Mouse (Mus musculus) C2C12 (cell line): ENCODE measurements around the gene Pagr1b. TPM values are rescaled to one million over a fixed set of nuclear protein-coding genes. Genes with fewer than 3 reads are reported as not detected.
A peak's percentile ranks its signal among the peaks of the same experiment; 100 is the strongest.

Experiments used
- H3K27me3 ChIP-seq: one replicate; pipeline ENCODE4 v1.6.1; 2011; ENCODE audit not compliant: control insufficient read depth, insufficient read depth, insufficient read length
- H3K36me3 ChIP-seq: one replicate; pipeline ENCODE4 v1.6.1; 2011; ENCODE audit not compliant: control insufficient read depth, insufficient read depth
- H3K4me3 ChIP-seq: one replicate; pipeline ENCODE4 v1.5.1; 2011; ENCODE audit warnings: mild to moderate bottlenecking, control low read depth; ENCODE audit not compliant: poor library complexity, insufficient read depth, severe bottlenecking
- H3K79me2 ChIP-seq: one replicate; pipeline ENCODE4 v1.6.1; 2011; ENCODE audit not compliant: control insufficient read depth, insufficient read depth
- H3K79me3 ChIP-seq: one replicate; pipeline ENCODE4 v1.6.1; 2011; ENCODE audit warnings: low read depth, control low read depth
- H3ac ChIP-seq: one replicate; pipeline ENCODE3; 2011; ENCODE audit warnings: low read depth; ENCODE audit not compliant: control insufficient read depth, insufficient read length
- CEBPB ChIP-seq: IDR thresholded peaks from one replicate; pipeline ENCODE4 v1.6.1; 2011; ENCODE audit warnings: low read depth, mild to moderate bottlenecking, control low read depth, moderate library complexity
- CTCF ChIP-seq: IDR thresholded peaks from one replicate; pipeline ENCODE4 v1.5.1; 2011; ENCODE audit not compliant: control insufficient read depth, insufficient read depth, insufficient read length
- FOSL1 ChIP-seq: IDR thresholded peaks from one replicate; pipeline ENCODE4 v1.8.0; 2011; ENCODE audit warnings: mild to moderate bottlenecking, low read length; ENCODE audit not compliant: poor library complexity, insufficient read depth, severe bottlenecking
- MAX ChIP-seq: IDR thresholded peaks from one replicate; pipeline ENCODE4 v1.6.1; 2011; ENCODE audit warnings: mild to moderate bottlenecking, control low read depth
- MYOD1 ChIP-seq: IDR thresholded peaks from one replicate; pipeline ENCODE4 v1.6.1; 2011; ENCODE audit warnings: low read depth; ENCODE audit not compliant: control insufficient read depth, insufficient read length
- MYOG ChIP-seq: IDR thresholded peaks from one replicate; pipeline ENCODE4 v1.6.1; 2011; ENCODE audit not compliant: control insufficient read depth, insufficient read length; ENCODE audit errors: extremely low read depth
- USF1 ChIP-seq: IDR thresholded peaks from one replicate; pipeline ENCODE4 v1.6.1; 2011; ENCODE audit warnings: low read depth, mild to moderate bottlenecking, control low read depth, moderate library complexity
- polyA plus RNA-seq: library from polyadenylated mRNA; unstranded; fragments of >200 nt; fragmentation: generic; extraction: Trizol; gene quantifications from one replicate; pipeline ENCODE4 v1.2.1, GENCODE M21; 2012; ENCODE audit warnings: missing spikeins

Pagr1b gene
- polyA plus RNA-seq, 1 experiment, result 1.2 TPM

GRCm38 (mm10) chr7:127027885-127028284 lies 11.6 kb upstream of the Pagr1b start:
- no peak for TF ChIP-seq CEBPB
- TF ChIP-seq USF1, result no peak
- no peak for TF ChIP-seq FOSL1
- TF ChIP-seq MYOG, result no peak
- TF ChIP-seq MYOD1, result no peak
- no peak for TF ChIP-seq MAX
- Histone ChIP-seq H3ac (peak overlapping the region; percentile 57), H3K4me3 (peak overlapping the region; percentile 28), H3K79me2 (peaks cover 30% of the 10 kb centered on the region), H3K79me3 (peaks cover 20% of the 10 kb centered on the region), H3K27me3 (no peaks in the 10 kb centered on the region), H3K36me3 (peaks cover 67% of the 10 kb centered on the region)

- TF ChIP-seq CTCF (no peak), MYOD1 (no peak), USF1 (no peak), CEBPB (no peak), FOSL1 (no peak), MYOG (no peak), MAX (no peak)
- H3K27me3 ChIP-seq, result no peaks in the 10 kb centered on the region
- peak within 1 kb of the TSS; percentile 61 for H3K4me3 ChIP-seq
- H3K36me3 ChIP-seq, result peaks cover 67% of the 10 kb centered on the region
- peaks cover 33% of the 10 kb centered on the region for H3K79me2 ChIP-seq
- H3ac ChIP-seq, result peak within 1 kb of the TSS; percentile 94
- H3K79me3 ChIP-seq, result peaks cover 20% of the 10 kb centered on the region
Observed at GRCm38 (mm10) chr7:127026984-127027726, 10.9 kb upstream of the Pagr1b start, which contains the start of gene Maz. Gene Maz, minus strand, starts transcription at chr7:127027037.

- H3K27me3 ChIP-seq, result no peaks in the 10 kb centered on the region
- peak overlapping the region; percentile 61 for H3K4me3 ChIP-seq
- H3K36me3 ChIP-seq, result peaks cover 63% of the 10 kb centered on the region
- H3ac ChIP-seq, result peak overlapping the region; percentile 94
- peaks cover 33% of the 10 kb centered on the region for H3K79me2 ChIP-seq
- H3K79me3 ChIP-seq, result peaks cover 20% of the 10 kb centered on the region
- TF ChIP-seq MYOD1, result no peak
- no peak for TF ChIP-seq MYOG
- no peak for TF ChIP-seq FOSL1
- no peak for TF ChIP-seq CTCF
- no peak for TF ChIP-seq MAX
Observed at GRCm38 (mm10) chr7:127026616-127026983, 10.3 kb upstream of the Pagr1b start.

- H3K4me3 ChIP-seq, result peak overlapping the region; percentile 61
- no peaks in the 10 kb centered on the region for H3K27me3 ChIP-seq
- H3K79me3 ChIP-seq, result peaks cover 20% of the 10 kb centered on the region
- H3K79me2 ChIP-seq, result peaks cover 33% of the 10 kb centered on the region
- TF ChIP-seq CEBPB (no peak), FOSL1 (no peak), USF1 (no peak), MYOG (no peak), MAX (no peak), MYOD1 (no peak), CTCF (no peak)
- peaks cover 59% of the 10 kb centered on the region for H3K36me3 ChIP-seq
- H3ac ChIP-seq, result peak overlapping the region; percentile 94
Observed at GRCm38 (mm10) chr7:127026161-127026600, 9.9 kb upstream of the Pagr1b start.

GRCm38 (mm10) chr7:127025556-127026160 lies 9.4 kb upstream of the Pagr1b start:
- Histone ChIP-seq H3K36me3 (peaks cover 53% of the 10 kb centered on the region), H3K27me3 (no peaks in the 10 kb centered on the region), H3K4me3 (peak overlapping the region; percentile 61), H3K79me2 (peaks cover 33% of the 10 kb centered on the region), H3K79me3 (peaks cover 20% of the 10 kb centered on the region), H3ac (peak overlapping the region; percentile 94)
- no peak for TF ChIP-seq MYOG
- TF ChIP-seq CTCF, result no peak
- TF ChIP-seq CEBPB, result no peak
- no peak for TF ChIP-seq USF1
- no peak for TF ChIP-seq MYOD1
- no peak for TF ChIP-seq FOSL1
- no peak for TF ChIP-seq MAX
